Mouse (Mus musculus) hindbrain, embryonic 14.5 days (tissue): Measurements from ENCODE around the gene Shisa2. TPM values are rescaled to one million over a fixed set of nuclear protein-coding genes. Genes with fewer than 3 reads are reported as not detected.
"Not testable (repeated sequence)": the region's sequence is repeated elsewhere in the genome, so short reads cannot be mapped to it uniquely, and the experiment has no call there.

Source experiments
- ATAC-seq: fragments of 200-750 bp; cut with Nextera tagmentation; 2 replicates; pipeline ENCODE4 v1.8.0; 2017; ENCODE audit warnings: moderate number of reproducible peaks, mild to moderate bottlenecking, moderate TSS enrichment, moderate library complexity; ENCODE audit not compliant: low FRiP score
- DNase-seq: peaks from one replicate; pipeline ENCODE4 v3.0.0-alpha.2; 2015; ENCODE audit warnings: low spot score
- H3K27ac ChIP-seq: fragments of 300-500 bp; sonication (generic); 2 replicates; pipeline ENCODE4 v1.5.1; 2014; ENCODE audit warnings: mild to moderate bottlenecking, moderate library complexity
- H3K27me3 ChIP-seq: fragments of 300-500 bp; sonication (generic); 2 replicates; pipeline ENCODE4 v1.6.1; 2014; ENCODE audit warnings: mild to moderate bottlenecking, low read length, mixed read lengths; ENCODE audit not compliant: control insufficient read depth, insufficient read depth
- H3K36me3 ChIP-seq: fragments of 300-500 bp; sonication (generic); replicated peaks from 2 replicates; pipeline ENCODE4 v1.6.1; 2014; ENCODE audit not compliant: control insufficient read depth, insufficient read depth
- H3K4me1 ChIP-seq: fragments of 300-500 bp; sonication (generic); replicated peaks from 2 replicates; pipeline ENCODE4 v1.6.1; 2014; ENCODE audit warnings: antibody characterized with exemption, low read length, mixed read lengths; ENCODE audit not compliant: control insufficient read depth, insufficient read depth
- H3K4me2 ChIP-seq: fragments of 300-500 bp; sonication (generic); replicated peaks from 2 replicates; pipeline ENCODE4 v1.6.1; 2014; ENCODE audit warnings: mild to moderate bottlenecking, moderate library complexity
- H3K4me3 ChIP-seq: fragments of 300-500 bp; sonication (generic); replicated peaks from 2 replicates; pipeline ENCODE4 v1.5.1; 2014; ENCODE audit warnings: mild to moderate bottlenecking, low read length
- H3K9ac ChIP-seq: fragments of 300-500 bp; sonication (generic); 2 replicates; pipeline ENCODE4 v1.6.1; 2014
- H3K9me3 ChIP-seq: fragments of 300-500 bp; sonication (generic); 2 replicates; pipeline ENCODE4 v1.6.1; 2016; ENCODE audit warnings: low read length; ENCODE audit not compliant: control insufficient read depth
- WGBS: fragments of 180-500 bp; shearing (Covaris S2); extraction: QIAGEN DNeasy Blood & Tissue Kit; methylation state at CpG from one replicate; pipeline ENCODE4 v1.1.7; 2014; 5-methylcytosine and 5-hydroxymethylcytosine counted together
- polyA plus RNA-seq: library from polyadenylated mRNA; unstranded; fragments of >200 nt; fragmentation: Nextera tagmentation; extraction: Ambion mirVana; gene quantifications from 2 replicates; pipeline ENCODE4 v1.2.1, GENCODE M21; 2014

The Shisa2 gene
- polyA plus RNA-seq, 1 experiment from 2014 or later = 5.6 TPM

- DNase-seq = peak; percentile 77
- peak; percentile 62; the same call in 1 of the 2 replicates for ATAC-seq
- no peaks in the 10 kb centered on the region for H3K9me3 ChIP-seq
- H3K4me1 ChIP-seq = no peaks in the 10 kb centered on the region
- peaks cover 3% of the 10 kb centered on the region; the same call in 1 of the 2 replicates for H3K27me3 ChIP-seq
- H3K36me3 ChIP-seq = no peaks in the 10 kb centered on the region
- no peak overlapping the region for H3K4me2 ChIP-seq
- no peak overlapping the region for H3K27ac ChIP-seq
- no peak overlapping the region for H3K9ac ChIP-seq
- H3K4me3 ChIP-seq = no peak overlapping the region
- 15% methylated on average over 5 of the region's 5 CpGs for WGBS
Observed at GRCm38 (mm10) chr14:59605671-59606353, 19.3 kb upstream of the Shisa2 start.

- H3K27ac ChIP-seq = no peak overlapping the region
- H3K4me3 ChIP-seq = no peak overlapping the region
- no peaks in the 10 kb centered on the region for H3K4me1 ChIP-seq
- ATAC-seq = no peak
- H3K36me3 ChIP-seq = no peaks in the 10 kb centered on the region
- no peak for DNase-seq
- H3K9ac ChIP-seq = no peak overlapping the region
- peaks cover 3% of the 10 kb centered on the region; the same call in 1 of the 2 replicates for H3K27me3 ChIP-seq
- no peaks in the 10 kb centered on the region for H3K9me3 ChIP-seq
- H3K4me2 ChIP-seq = no peak overlapping the region
- 47% methylated on average over 3 of the region's 3 CpGs for WGBS
Observed at GRCm38 (mm10) chr14:59607021-59607420, 18.1 kb upstream of the Shisa2 start.

GRCm38 (mm10) chr14:59612920-59613625 lies 12.0 kb upstream of the Shisa2 start:
- 50% methylated on average over 14 of the region's 14 CpGs for WGBS
- Histone ChIP-seq H3K27ac (no peak overlapping the region), H3K4me3 (no peak overlapping the region), H3K36me3 (no peaks in the 10 kb centered on the region), H3K4me2 (no peak overlapping the region), H3K9me3 (no peaks in the 10 kb centered on the region), H3K9ac (no peak overlapping the region), H3K27me3 (no peaks in the 10 kb centered on the region), H3K4me1 (no peaks in the 10 kb centered on the region)
- ATAC-seq = no peak
- DNase-seq = peak; percentile 80

DNA sequence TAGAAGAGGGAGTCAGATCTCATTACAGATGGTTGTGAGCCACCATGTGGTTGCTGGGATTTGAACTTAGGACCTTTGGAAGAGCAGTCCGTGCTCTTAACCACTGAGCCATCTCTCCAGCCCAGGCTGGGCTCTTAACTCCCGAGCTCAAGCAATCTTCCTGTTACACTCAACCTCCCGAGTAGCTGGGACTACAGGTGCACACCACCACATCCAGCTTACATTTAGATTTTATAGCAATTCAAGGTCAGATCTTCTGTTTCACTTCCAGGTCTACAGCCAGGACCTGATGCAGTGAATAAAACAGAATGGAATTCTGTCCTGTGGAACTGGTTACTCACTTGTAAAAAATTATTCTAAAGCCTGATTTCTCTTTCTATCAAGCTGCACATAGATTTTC lies 11.0 kb upstream of the Shisa2 start:
- H3K27me3 ChIP-seq, H3K4me2 ChIP-seq, H3K4me3 ChIP-seq, H3K36me3 ChIP-seq, H3K4me1 ChIP-seq, H3K9ac ChIP-seq, H3K27ac ChIP-seq, H3K9me3 ChIP-seq, DNase-seq, ATAC-seq: not testable (repeated sequence)
- WGBS = 88% methylated on average over 3 of the region's 3 CpGs

DNA sequence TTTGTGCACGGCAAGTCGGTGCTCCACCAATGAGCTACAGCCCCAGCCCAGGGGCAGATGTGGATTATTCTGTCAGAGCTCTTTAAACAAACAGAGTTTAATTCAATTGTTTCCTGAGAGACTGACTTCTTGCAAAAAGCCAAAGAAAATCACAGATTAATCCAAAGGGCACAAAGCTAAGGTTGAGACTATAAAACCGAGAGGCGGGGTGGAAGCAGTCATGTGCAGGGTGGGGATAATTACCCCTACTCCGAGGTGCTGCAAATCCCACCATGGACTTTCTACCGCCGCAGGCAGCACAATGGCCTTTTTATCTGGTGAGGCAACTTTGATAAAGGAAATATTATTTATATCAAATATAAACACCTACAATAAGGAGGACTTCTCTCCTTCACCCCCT lies 8.3 kb upstream of the Shisa2 start:
- Histone ChIP-seq H3K27ac (no peak overlapping the region), H3K4me2 (no peak overlapping the region), H3K9ac (no peak overlapping the region), H3K36me3 (no peaks in the 10 kb centered on the region), H3K27me3 (no peaks in the 10 kb centered on the region), H3K9me3 (no peaks in the 10 kb centered on the region), H3K4me3 (no peak overlapping the region), H3K4me1 (no peaks in the 10 kb centered on the region)
- 78% methylated on average over 7 of the region's 7 CpGs for WGBS
- ATAC-seq (no peak), DNase-seq (no peak)

DNA sequence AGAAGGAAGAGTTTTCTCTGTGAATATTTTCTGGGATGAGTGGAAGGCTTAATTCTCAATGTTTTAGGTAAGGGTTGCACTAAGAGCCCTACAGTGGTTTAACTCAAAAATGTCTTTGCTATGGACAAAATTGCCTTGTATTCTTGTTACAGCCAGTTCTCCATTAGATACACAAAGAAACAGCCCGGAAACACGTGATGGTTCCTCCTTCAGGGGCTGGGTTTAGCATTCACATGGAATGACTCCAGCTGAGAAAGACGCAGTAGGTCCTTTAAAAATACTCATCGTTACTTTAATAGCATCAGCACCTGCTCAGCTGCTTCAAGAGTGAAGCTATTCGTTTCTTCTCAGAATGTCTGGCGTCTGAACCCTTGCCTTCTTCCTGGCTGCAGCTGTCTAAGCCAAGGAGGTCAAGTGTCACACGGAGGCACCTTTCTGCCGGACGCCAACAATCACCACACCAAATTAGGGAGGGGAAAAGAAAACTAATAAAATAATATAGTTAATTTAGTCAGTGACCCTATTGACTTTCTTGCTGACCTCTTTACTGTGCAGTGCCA lies 702 bp upstream of the Shisa2 start:
- H3K27me3 ChIP-seq = peaks cover 11% of the 10 kb centered on the region

GRCm38 (mm10) chr14:59625806-59626364 lies 777 bp downstream of the Shisa2 start:
- Histone ChIP-seq H3K27me3 (peaks cover 11% of the 10 kb centered on the region), H3K27ac (peak overlapping the region; percentile 60), H3K4me3 (peak overlapping the region; percentile 66), H3K9ac (peak overlapping the region; percentile 64), H3K36me3 (no peaks in the 10 kb centered on the region), H3K4me1 (peaks cover 16% of the 10 kb centered on the region), H3K4me2 (peak overlapping the region; percentile 67), H3K9me3 (no peaks in the 10 kb centered on the region)
- ATAC-seq (peak; percentile 60), DNase-seq (peak; percentile 58)
- 0% methylated on average over 49 of the region's 51 CpGs for WGBS

More for the DNA sequence above, 702 bp upstream of the Shisa2 start:
- WGBS = 42% methylated on average over 9 of the region's 9 CpGs
- H3K4me3 ChIP-seq = no peak overlapping the region
- DNase-seq (no peak), ATAC-seq (no peak)
- no peaks in the 10 kb centered on the region for H3K9me3 ChIP-seq
- peaks cover 16% of the 10 kb centered on the region for H3K4me1 ChIP-seq
- H3K36me3 ChIP-seq = no peaks in the 10 kb centered on the region
- no peak overlapping the region for H3K4me2 ChIP-seq
- H3K27ac ChIP-seq = no peak overlapping the region
- no peak overlapping the region for H3K9ac ChIP-seq

GRCm38 (mm10) chr14:59626711-59627110 lies 1.6 kb downstream of the Shisa2 start:
- DNase-seq (no peak), ATAC-seq (no peak)
- no peaks in the 10 kb centered on the region for H3K9me3 ChIP-seq
- no peak overlapping the region for H3K27ac ChIP-seq
- H3K4me2 ChIP-seq = peak overlapping the region; percentile 67
- H3K4me3 ChIP-seq = peak overlapping the region; percentile 66
- peaks cover 11% of the 10 kb centered on the region for H3K27me3 ChIP-seq
- 36% methylated on average over 8 of the region's 8 CpGs for WGBS
- H3K36me3 ChIP-seq = no peaks in the 10 kb centered on the region
- H3K4me1 ChIP-seq = peaks cover 16% of the 10 kb centered on the region
- H3K9ac ChIP-seq = peak overlapping the region; percentile 64; the same call in 1 of the 2 replicates

- H3K4me3 ChIP-seq = peak overlapping the region; percentile 66
- H3K4me2 ChIP-seq = peak overlapping the region; percentile 67
- H3K27ac ChIP-seq = no peak overlapping the region; the same call in 1 of the 2 replicates
- ATAC-seq (no peak), DNase-seq (no peak)
- H3K9me3 ChIP-seq = no peaks in the 10 kb centered on the region
- peaks cover 9% of the 10 kb centered on the region for H3K27me3 ChIP-seq
- H3K36me3 ChIP-seq = no peaks in the 10 kb centered on the region
- peaks cover 16% of the 10 kb centered on the region for H3K4me1 ChIP-seq
- WGBS = 32% methylated on average over 8 of the region's 9 CpGs
- H3K9ac ChIP-seq = no peak overlapping the region; the same call in 1 of the 2 replicates
Observed at GRCm38 (mm10) chr14:59627142-59627680, 2.1 kb downstream of the Shisa2 start.
